Mouse (Mus musculus) kidney, embryonic 15.5 days (tissue): ENCODE measurements around the gene Ciita. TPM values are rescaled to one million over a fixed set of nuclear protein-coding genes. Genes with fewer than 3 reads are reported as not detected.

Source experiments
- ATAC-seq: fragments of 200-750 bp; cut with Nextera tagmentation; replicated peaks from 2 replicates; pipeline ENCODE4 v1.8.0; 2017; ENCODE audit warnings: moderate TSS enrichment; ENCODE audit not compliant: low FRiP score
- H3K27ac ChIP-seq: fragments of 300-500 bp; sonication (generic); 2 replicates; pipeline ENCODE4 v1.5.1; 2015; ENCODE audit warnings: mild to moderate bottlenecking, inconsistent platforms
- H3K27me3 ChIP-seq: fragments of 300-500 bp; sonication (generic); 2 replicates; pipeline ENCODE4 v1.6.1; 2015; ENCODE audit warnings: inconsistent platforms
- H3K36me3 ChIP-seq: fragments of 300-500 bp; sonication (generic); 2 replicates; pipeline ENCODE4 v1.6.1; 2015; ENCODE audit warnings: inconsistent platforms
- H3K4me1 ChIP-seq: fragments of 300-500 bp; sonication (generic); 2 replicates; pipeline ENCODE4 v1.6.1; 2015; ENCODE audit warnings: inconsistent platforms
- H3K4me2 ChIP-seq: fragments of 300-500 bp; sonication (generic); 2 replicates; pipeline ENCODE4 v1.6.1; 2015; ENCODE audit warnings: moderate library complexity, mild to moderate bottlenecking, inconsistent platforms
- H3K4me3 ChIP-seq: fragments of 300-500 bp; sonication (generic); replicated peaks from 2 replicates; pipeline ENCODE4 v1.5.1; 2015; ENCODE audit warnings: mild to moderate bottlenecking, inconsistent platforms
- H3K9ac ChIP-seq: fragments of 300-500 bp; sonication (generic); 2 replicates; pipeline ENCODE4 v1.6.1; 2015; ENCODE audit warnings: mild to moderate bottlenecking, inconsistent platforms
- H3K9me3 ChIP-seq: fragments of 300-500 bp; sonication (generic); replicated peaks from 2 replicates; pipeline ENCODE4 v1.6.1; 2016; ENCODE audit warnings: inconsistent platforms
- WGBS: fragments of 180-500 bp; shearing (Covaris S2); methylation state at CpG from one replicate; pipeline ENCODE4 v1.1.7; 2015; ENCODE audit warnings: mixed read lengths; 5-methylcytosine and 5-hydroxymethylcytosine counted together
- polyA plus RNA-seq: library from polyadenylated mRNA; unstranded; fragments of >200 nt; fragmentation: Nextera tagmentation; extraction: Ambion mirVana; gene quantifications from 2 replicates; pipeline ENCODE4 v1.2.1, GENCODE M21; 2015

Ciita gene
- polyA plus RNA-seq, 1 experiment from 2014 or later = 1.0 TPM

DNA sequence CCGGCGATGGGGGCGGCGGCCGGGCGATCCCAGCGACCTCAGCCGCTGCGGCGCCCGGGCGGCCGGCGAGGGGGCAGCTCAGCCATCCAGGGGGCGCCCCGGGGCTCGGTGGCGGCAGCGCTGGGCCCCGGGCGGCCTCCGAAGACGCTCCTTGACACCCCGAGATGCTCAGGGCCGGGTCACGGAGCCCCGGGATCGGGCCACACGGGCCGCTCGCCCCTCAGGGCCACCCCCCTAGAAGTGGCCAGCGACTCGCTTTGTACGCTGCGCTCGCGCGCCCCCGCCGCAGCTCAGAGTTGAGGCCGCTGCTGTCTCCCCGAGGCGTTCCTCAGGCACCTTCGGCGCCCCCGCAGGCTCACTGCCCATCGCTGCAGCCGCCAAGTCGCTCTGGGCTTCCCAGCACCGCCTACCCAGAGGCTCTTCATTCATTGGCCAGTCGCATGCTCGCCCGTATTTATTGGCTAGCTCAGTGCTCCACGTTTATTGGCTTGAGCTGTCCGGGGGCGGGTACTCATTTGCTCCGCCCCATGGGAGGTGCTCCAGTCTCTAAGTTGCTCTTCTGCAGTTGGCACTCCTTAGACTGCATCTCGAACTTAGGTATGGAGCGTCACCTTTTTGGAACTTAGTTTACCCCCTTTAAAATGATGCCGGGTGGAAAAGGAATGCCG, 63.0 kb downstream of the Ciita start, which contains the start of gene Dexi:
Gene Dexi (minus strand): TSS at position 357 of the 668 bp plus-strand sequence.
- H3K9me3 ChIP-seq = no peaks in the 10 kb centered on the region
- no peaks in the 10 kb centered on the region for H3K27me3 ChIP-seq
- H3K36me3 ChIP-seq = no peaks in the 10 kb centered on the region
- peaks cover 53% of the 10 kb centered on the region for H3K4me1 ChIP-seq
- ATAC-seq = peak; percentile 94
- H3K4me3 ChIP-seq = peak within 1 kb of the TSS; percentile 80
- under 1% methylated on average over 46 of the region's 61 CpGs for WGBS
- H3K27ac ChIP-seq = peak within 1 kb of the TSS; percentile 90
- H3K4me2 ChIP-seq = peak within 1 kb of the TSS; percentile 88
- peak within 1 kb of the TSS; percentile 90 for H3K9ac ChIP-seq

- Histone ChIP-seq H3K36me3 (no peaks in the 10 kb centered on the region), H3K4me2 (peak within 1 kb of the TSS; percentile 68), H3K9me3 (no peaks in the 10 kb centered on the region), H3K27me3 (no peaks in the 10 kb centered on the region), H3K9ac (peak within 1 kb of the TSS; percentile 87), H3K27ac (peak within 1 kb of the TSS; percentile 78), H3K4me3 (peak within 1 kb of the TSS; percentile 96), H3K4me1 (peaks cover 44% of the 10 kb centered on the region)
- peak; percentile 91 for ATAC-seq
- under 1% methylated on average over 58 of the region's 58 CpGs for WGBS
These were observed 65.2 kb downstream of the Ciita start, which contains the start of gene Clec16a for GRCm38 (mm10) chr16:10544995-10545622. TSS of gene Clec16a (plus strand) at chr16:10545339.

DNA sequence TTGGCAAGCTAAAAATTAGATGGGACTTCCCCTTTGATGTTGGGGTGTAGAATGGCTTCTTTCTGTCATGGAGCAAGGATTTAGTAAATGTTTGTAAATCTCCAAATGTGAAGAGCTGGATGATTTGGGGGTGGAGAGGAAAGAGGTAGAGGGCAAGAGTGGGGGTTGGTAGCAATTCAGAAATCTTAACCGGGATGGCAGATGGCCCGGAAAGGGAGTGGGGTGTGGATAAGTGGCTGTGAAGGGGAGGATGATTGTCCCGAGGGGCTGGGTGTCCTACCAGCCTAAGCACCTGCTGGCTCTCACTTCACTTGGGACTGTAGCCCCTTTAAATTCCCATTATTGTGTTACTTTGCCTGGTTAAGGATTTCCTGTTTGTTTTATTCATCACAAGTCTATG, 67.0 kb downstream of the Ciita start:
- 52% methylated on average over 3 of the region's 3 CpGs for WGBS
- no peak overlapping the region for H3K9ac ChIP-seq
- H3K27me3 ChIP-seq = no peaks in the 10 kb centered on the region
- no peak overlapping the region for H3K4me2 ChIP-seq
- H3K27ac ChIP-seq = no peak overlapping the region
- H3K36me3 ChIP-seq = no peaks in the 10 kb centered on the region
- H3K9me3 ChIP-seq = no peaks in the 10 kb centered on the region
- H3K4me1 ChIP-seq = peaks cover 26% of the 10 kb centered on the region
- no peak overlapping the region for H3K4me3 ChIP-seq
- no peak for ATAC-seq

DNA sequence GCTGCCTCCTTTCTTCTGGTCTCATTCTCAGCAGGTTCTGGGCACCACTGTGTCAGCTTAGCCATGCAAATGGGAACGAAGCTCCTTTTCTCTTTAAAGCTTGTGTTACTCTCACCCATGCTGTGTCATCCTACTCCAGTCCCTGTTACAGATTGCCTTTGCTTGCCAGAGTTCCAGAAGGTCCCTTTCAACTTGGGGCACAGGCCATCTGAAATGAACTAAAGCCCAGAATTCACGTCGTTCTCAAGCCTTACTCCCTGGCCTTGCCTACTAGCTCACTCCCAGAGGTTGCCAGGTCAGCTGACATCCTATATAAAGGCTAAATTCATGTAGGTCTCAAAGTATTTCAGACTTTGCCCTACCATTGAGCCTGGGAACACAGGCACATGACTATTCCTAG, 69.1 kb downstream of the Ciita start:
- no peak for ATAC-seq
- Histone ChIP-seq H3K4me3 (no peak overlapping the region), H3K4me1 (peaks cover 13% of the 10 kb centered on the region), H3K9me3 (no peaks in the 10 kb centered on the region), H3K27me3 (no peaks in the 10 kb centered on the region), H3K4me2 (no peak overlapping the region), H3K27ac (no peak overlapping the region), H3K9ac (no peak overlapping the region), H3K36me3 (no peaks in the 10 kb centered on the region)
- WGBS = 76% methylated on average over 3 of the region's 3 CpGs

- 72% methylated on average over 2 of the region's 2 CpGs for WGBS
These were observed 69.7 kb downstream of the Ciita start for GRCm38 (mm10) chr16:10549600-10549999.

DNA sequence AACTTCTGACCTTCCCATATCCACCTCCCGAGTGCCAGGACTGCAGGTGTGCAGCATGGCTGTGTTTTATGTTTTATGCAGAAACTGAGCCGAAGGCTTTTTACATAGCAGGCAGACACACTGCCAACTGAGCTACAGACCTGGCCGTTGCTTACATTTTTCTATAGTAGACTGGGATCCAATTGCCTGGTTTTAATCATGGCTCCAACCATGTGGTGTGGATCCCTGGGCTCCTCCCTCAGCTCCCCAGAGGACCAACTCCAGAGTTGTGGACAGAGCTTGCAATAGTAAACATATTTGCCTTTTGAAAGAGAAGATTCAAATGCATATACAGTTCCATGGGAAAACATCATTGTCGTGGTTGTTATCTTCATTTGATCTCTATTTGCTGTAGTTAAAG, 71.7 kb downstream of the Ciita start:
- H3K27me3 ChIP-seq = no peaks in the 10 kb centered on the region
- H3K27ac ChIP-seq = no peak overlapping the region
- H3K9ac ChIP-seq = no peak overlapping the region
- no peaks in the 10 kb centered on the region for H3K9me3 ChIP-seq
- H3K4me3 ChIP-seq = no peak overlapping the region
- ATAC-seq = no peak
- H3K4me1 ChIP-seq = peaks cover 4% of the 10 kb centered on the region
- no peaks in the 10 kb centered on the region for H3K36me3 ChIP-seq
- no peak overlapping the region for H3K4me2 ChIP-seq
- WGBS = 73% methylated on average over 4 of the region's 4 CpGs

More at GRCm38 (mm10) chr16:10549600-10549999, 69.7 kb downstream of the Ciita start:
- no peak for ATAC-seq
- Histone ChIP-seq H3K4me2 (no peak overlapping the region), H3K36me3 (no peaks in the 10 kb centered on the region), H3K9ac (no peak overlapping the region), H3K4me3 (no peak overlapping the region), H3K4me1 (peaks cover 13% of the 10 kb centered on the region), H3K27ac (no peak overlapping the region), H3K27me3 (no peaks in the 10 kb centered on the region), H3K9me3 (no peaks in the 10 kb centered on the region)

- ATAC-seq = no peak
- no peaks in the 10 kb centered on the region for H3K9me3 ChIP-seq
- H3K4me1 ChIP-seq = no peaks in the 10 kb centered on the region
- H3K36me3 ChIP-seq = no peaks in the 10 kb centered on the region
- H3K27me3 ChIP-seq = no peaks in the 10 kb centered on the region
- H3K4me2 ChIP-seq = no peak overlapping the region
- H3K27ac ChIP-seq = no peak overlapping the region
- no peak overlapping the region for H3K4me3 ChIP-seq
- WGBS = 83% methylated on average over 2 of the region's 2 CpGs
- no peak overlapping the region for H3K9ac ChIP-seq
These were observed 74.0 kb downstream of the Ciita start for GRCm38 (mm10) chr16:10553858-10554257.

GRCm38 (mm10) chr16:10559991-10560390, 80.1 kb downstream of the Ciita start:
- Histone ChIP-seq H3K4me1 (no peaks in the 10 kb centered on the region), H3K27me3 (no peaks in the 10 kb centered on the region), H3K27ac (no peak overlapping the region), H3K36me3 (peaks cover 21% of the 10 kb centered on the region), H3K9ac (no peak overlapping the region), H3K9me3 (no peaks in the 10 kb centered on the region), H3K4me2 (no peak overlapping the region), H3K4me3 (no peak overlapping the region)
- no peak for ATAC-seq
- WGBS = 90% methylated on average over 8 of the region's 8 CpGs

DNA sequence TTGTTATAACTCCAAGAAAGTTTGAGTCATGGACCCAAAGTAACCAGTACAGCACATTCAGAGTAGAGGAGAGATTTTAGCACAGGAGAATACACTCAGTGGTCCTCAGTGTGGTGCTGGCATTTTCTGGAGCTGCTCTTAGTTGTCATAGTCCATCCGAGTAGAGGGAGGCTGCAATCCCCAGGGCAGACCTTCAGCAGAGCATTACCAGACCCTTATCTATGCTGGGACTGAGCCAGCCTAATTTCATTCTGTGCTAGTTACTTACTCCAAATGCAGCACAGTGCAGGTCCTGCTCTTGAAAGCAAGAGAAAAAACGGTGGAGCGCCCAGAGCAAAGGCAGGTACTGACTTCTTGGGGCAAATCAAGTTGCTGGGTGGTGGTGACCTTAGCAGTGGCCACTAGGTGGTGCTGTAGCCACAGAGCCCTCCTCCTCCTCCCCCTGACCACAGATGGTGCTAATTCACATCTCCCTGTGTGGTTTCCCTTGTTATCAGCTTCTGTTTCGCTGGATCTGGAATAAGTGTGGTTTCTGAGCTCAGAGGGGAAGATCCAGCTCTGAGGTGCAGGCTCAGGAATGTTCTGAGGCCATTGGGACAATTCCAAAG, 85.5 kb downstream of the Ciita start:
- H3K4me2 ChIP-seq = no peak overlapping the region
- WGBS = 27% methylated on average over 4 of the region's 4 CpGs
- peak; percentile 73; the same call in 1 of the 2 replicates for ATAC-seq
- no peak overlapping the region for H3K4me3 ChIP-seq
- H3K36me3 ChIP-seq = peaks cover 39% of the 10 kb centered on the region
- H3K9ac ChIP-seq = no peak overlapping the region
- no peak overlapping the region for H3K27ac ChIP-seq
- H3K4me1 ChIP-seq = no peaks in the 10 kb centered on the region
- no peaks in the 10 kb centered on the region for H3K9me3 ChIP-seq
- no peaks in the 10 kb centered on the region for H3K27me3 ChIP-seq

DNA sequence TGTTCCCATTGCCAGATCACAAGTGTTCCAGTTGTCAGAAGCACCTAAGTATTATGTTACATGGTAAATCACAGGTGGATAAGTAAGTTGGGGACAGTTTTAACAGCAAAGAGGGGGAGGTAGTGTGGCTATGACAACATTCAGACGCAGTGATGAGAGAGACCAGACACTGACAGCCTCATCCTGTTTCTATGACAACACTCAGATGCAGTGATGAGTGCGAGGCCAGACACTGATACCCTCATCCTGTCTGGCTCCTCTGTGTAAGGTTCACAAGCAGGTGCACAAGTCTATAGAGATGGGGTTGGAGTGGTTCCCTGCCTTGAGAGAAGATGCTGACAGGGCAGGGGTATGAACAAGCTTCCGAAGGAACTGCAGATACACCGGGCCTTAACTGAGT, 87.3 kb downstream of the Ciita start:
- no peak for ATAC-seq
- no peak overlapping the region for H3K27ac ChIP-seq
- H3K9ac ChIP-seq = no peak overlapping the region
- no peak overlapping the region for H3K4me2 ChIP-seq
- H3K9me3 ChIP-seq = no peaks in the 10 kb centered on the region
- H3K27me3 ChIP-seq = no peaks in the 10 kb centered on the region
- H3K4me3 ChIP-seq = no peak overlapping the region
- H3K4me1 ChIP-seq = no peaks in the 10 kb centered on the region
- peaks cover 46% of the 10 kb centered on the region for H3K36me3 ChIP-seq
- WGBS = 71% methylated on average over 4 of the region's 4 CpGs

DNA sequence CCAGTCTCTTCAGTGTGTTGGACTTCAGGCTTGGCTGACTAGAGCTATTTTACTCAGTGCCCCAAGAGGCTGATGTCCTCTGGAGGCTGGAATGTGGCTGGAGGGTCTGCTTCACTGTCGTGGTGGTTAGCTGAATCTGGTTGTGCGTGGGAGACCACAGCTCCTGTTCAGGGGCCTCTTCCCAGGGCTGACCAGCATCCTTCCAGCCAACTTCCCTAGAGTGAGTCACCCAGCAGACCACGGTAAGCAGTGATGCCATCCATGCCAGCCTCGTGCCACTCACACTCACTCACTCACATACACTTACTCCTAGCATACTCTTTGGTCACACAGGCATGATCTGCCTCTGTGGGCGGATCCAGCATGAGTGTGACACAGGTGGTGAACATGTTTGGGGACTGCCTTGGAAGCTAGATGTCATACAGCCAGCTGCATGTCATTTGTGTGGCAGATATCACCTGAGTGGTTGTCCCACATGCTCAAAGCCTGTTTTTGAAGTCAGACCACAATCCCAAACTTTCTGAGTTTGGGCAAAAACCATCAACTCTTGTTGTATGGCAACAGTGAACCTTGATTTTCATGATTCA, 90.0 kb downstream of the Ciita start:
- Histone ChIP-seq H3K27me3 (no peaks in the 10 kb centered on the region), H3K4me3 (no peak overlapping the region), H3K4me2 (no peak overlapping the region), H3K36me3 (peaks cover 55% of the 10 kb centered on the region), H3K4me1 (no peaks in the 10 kb centered on the region), H3K9ac (no peak overlapping the region), H3K9me3 (no peaks in the 10 kb centered on the region), H3K27ac (no peak overlapping the region)
- WGBS = 76% methylated on average over 5 of the region's 5 CpGs
- ATAC-seq = no peak

DNA sequence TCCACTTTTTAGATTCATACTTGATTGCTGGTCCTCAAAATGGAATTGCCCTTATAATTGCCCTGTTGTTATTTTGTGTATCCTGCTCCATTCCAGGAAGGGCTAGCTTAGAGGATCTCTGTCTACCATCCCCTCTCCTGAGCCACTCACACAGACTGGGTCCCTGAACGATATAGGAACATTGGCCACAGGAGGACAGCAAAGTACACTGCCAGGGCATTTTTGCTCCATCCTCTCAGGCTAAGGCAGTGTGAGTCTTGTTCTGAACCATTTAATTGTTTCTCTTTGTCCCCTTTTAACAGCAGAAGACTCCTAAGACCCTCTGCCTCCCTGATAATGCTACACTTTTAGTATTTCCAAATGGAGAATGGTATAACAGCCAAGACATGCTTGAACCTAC, 90.8 kb downstream of the Ciita start:
- WGBS = 81% methylated on average over 1 of the region's 1 CpGs
- Histone ChIP-seq H3K4me1 (no peaks in the 10 kb centered on the region), H3K4me2 (no peak overlapping the region), H3K27me3 (no peaks in the 10 kb centered on the region), H3K27ac (no peak overlapping the region), H3K4me3 (no peak overlapping the region), H3K9ac (no peak overlapping the region), H3K36me3 (peaks cover 57% of the 10 kb centered on the region), H3K9me3 (no peaks in the 10 kb centered on the region)
- ATAC-seq = no peak
